Mouse (Mus musculus) gastrocnemius, adult 2 months (tissue): ENCODE data around the gene Amdhd2. TPM values are rescaled to one million over a fixed set of nuclear protein-coding genes. Genes with fewer than 3 reads are reported as not detected.

Experiments
- DNase-seq: peaks from one replicate; pipeline ENCODE4 v3.0.0; 2022
- H3K27ac ChIP-seq: fragments of 200-600 bp; 2 replicates; pipeline ENCODE4 v1.8.1; 2022; ENCODE audit warnings: mild to moderate bottlenecking
- H3K4me3 ChIP-seq: fragments of 200-600 bp; 2 replicates; pipeline ENCODE4 v1.8.1; 2022; ENCODE audit warnings: mild to moderate bottlenecking, moderate library complexity
- CTCF ChIP-seq: fragments of 200-600 bp; IDR thresholded peaks from 2 replicates; pipeline ENCODE4 v1.8.1; 2022; ENCODE audit warnings: antibody characterized with exemption, mild to moderate bottlenecking, moderate library complexity
- intact Hi-C: fragments of 180-260 bp; cut with DNase I; formaldehyde crosslinking; loops from one replicate; pipeline ENCODE4 v1.15.1; 2025
- total RNA-seq, 2 experiments: library from RNA; stranded (reverse); gene quantifications; 2 replicates each; pipeline ENCODE4 v1.2.3; 2021

Gene Amdhd2
- total RNA-seq, 2 experiments from 2014 or later = 8.4 to 8.8 TPM

DNA sequence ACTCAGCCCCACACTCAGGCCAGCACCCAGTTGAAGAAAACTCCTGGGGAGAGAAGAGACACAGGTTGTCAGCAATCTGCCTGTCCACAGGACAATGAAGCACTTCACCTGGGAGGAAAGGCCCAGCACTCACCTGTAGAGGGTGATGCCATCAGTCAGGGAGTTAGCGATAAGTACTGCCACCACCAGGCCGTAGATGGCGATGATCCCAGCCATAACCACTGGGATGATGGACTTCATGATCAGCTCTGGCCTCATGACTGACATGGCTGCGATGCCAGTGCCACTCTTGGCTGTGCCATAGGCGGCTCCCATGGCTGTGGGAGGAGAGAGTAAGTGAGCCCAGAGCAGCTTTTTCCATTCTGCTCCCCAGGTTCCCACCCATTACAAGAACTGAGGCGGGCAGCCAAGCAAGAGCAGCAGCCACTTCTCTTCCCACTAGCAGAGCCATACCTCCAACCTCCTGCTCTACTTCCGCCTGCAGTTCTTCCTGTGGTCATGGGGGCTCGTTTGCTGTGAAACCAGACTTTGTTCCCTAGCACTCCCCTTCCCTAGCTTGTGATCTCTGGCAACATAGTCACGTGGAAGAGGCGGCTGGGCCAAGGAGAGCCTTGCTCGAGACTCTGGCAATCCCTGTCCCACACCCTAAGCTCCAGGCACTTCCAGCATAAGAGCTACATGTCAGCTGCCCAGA lies 1.1 kb upstream of the Amdhd2 start:
- DNase-seq = no peak
- Histone ChIP-seq H3K4me3 (no peak overlapping the region), H3K27ac (peak overlapping the region; percentile 43)
- no peak for TF ChIP-seq CTCF
- intact Hi-C loops = no loop called here

- TF ChIP-seq CTCF = no peak
- intact Hi-C loops = no loop called here
- peak overlapping the region; percentile 88 for H3K27ac ChIP-seq
- peak; percentile 34 for DNase-seq
- peak overlapping the region; percentile 95 for H3K4me3 ChIP-seq
These were observed 886 bp downstream of the Amdhd2 start for GRCm38 (mm10) chr17:24162584-24163175.

DNA sequence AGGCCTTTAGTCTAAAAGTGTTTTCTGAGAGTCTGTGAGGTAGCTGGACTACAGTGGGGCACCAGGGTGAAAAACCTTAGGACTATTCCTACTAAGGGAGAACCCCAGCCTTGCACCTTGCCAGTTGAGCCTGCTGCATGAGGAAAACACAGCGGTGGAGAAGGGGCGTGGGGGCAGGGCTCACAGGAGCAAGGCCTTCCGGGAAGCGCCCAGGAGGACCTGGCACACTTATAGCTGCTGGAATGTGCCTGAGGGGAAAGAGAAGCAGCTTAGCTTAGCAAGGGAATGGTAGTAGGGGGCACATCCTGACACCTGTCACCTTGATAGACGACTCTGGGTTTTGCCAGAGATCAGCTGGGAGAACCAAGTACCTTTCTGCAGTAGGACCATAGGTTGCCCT lies 2.1 kb downstream of the Amdhd2 start:
- Histone ChIP-seq H3K27ac (no peak overlapping the region), H3K4me3 (no peak overlapping the region)
- no peak for TF ChIP-seq CTCF
- no peak for DNase-seq
- intact Hi-C loops = no loop called here

- TF ChIP-seq CTCF = no peak
- intact Hi-C loops = no loop called here
- DNase-seq = no peak
- Histone ChIP-seq H3K4me3 (no peak overlapping the region), H3K27ac (no peak overlapping the region)
These were observed 6.0 kb downstream of the Amdhd2 start for GRCm38 (mm10) chr17:24157526-24157925.

GRCm38 (mm10) chr17:24157121-24157520 lies 6.4 kb downstream of the Amdhd2 start:
- Histone ChIP-seq H3K27ac (no peak overlapping the region), H3K4me3 (no peak overlapping the region)
- DNase-seq = no peak
- no peak for TF ChIP-seq CTCF
- intact Hi-C loops = no loop called here

DNA sequence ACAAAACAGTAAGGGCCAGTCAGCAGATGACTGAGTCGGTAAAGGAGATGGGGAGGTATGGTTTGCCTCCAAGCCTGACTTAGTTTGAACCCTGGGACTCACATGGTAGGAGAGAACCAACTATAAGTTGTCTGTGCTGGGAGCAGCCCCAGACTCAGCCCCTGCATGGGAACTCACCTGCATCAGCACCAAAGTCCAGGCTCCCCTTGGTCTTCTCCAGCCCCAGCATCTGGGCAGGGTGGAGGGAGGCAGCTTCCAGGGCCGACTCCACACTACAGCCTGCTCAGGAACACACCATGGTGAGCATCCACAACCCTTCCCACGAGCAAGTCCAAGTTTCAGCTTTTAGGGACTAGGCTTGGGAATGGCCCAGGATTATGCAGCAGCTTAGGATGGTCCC lies 7.2 kb downstream of the Amdhd2 start:
- intact Hi-C loops = no loop called here
- Histone ChIP-seq H3K4me3 (no peak overlapping the region), H3K27ac (no peak overlapping the region)
- no peak for DNase-seq
- no peak for TF ChIP-seq CTCF

GRCm38 (mm10) chr17:24155742-24156141 lies 7.8 kb downstream of the Amdhd2 start:
- no peak for DNase-seq
- intact Hi-C loops = no loop called here
- Histone ChIP-seq H3K4me3 (no peak overlapping the region), H3K27ac (no peak overlapping the region)
- TF ChIP-seq CTCF = no peak

DNA sequence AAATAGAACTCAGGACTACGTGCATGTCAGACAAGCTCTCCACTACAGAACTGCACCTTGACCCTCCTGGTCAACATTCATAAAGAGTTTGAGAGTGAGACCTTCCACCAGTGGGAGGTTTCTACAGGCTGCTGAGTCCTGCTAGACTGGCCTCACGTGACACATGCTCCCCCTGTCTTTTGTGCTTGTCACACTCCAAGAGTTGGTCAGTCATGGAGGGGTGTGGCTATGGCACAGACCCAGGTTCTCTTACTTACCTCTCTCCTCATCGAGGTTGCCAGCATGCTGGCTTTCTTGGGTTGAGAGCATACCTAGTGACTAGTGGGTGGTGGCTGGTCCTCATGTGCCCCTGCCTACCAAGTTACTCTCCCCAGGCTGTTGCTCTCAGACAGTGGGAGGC lies 9.1 kb downstream of the Amdhd2 start:
- DNase-seq = no peak
- intact Hi-C loops = loop anchor here (5.0 kb wide), 1 partner anchor 153 kb away; no protein-coding TSS in a partner anchor
- Histone ChIP-seq H3K27ac (no peak overlapping the region), H3K4me3 (no peak overlapping the region)
- no peak for TF ChIP-seq CTCF

DNA sequence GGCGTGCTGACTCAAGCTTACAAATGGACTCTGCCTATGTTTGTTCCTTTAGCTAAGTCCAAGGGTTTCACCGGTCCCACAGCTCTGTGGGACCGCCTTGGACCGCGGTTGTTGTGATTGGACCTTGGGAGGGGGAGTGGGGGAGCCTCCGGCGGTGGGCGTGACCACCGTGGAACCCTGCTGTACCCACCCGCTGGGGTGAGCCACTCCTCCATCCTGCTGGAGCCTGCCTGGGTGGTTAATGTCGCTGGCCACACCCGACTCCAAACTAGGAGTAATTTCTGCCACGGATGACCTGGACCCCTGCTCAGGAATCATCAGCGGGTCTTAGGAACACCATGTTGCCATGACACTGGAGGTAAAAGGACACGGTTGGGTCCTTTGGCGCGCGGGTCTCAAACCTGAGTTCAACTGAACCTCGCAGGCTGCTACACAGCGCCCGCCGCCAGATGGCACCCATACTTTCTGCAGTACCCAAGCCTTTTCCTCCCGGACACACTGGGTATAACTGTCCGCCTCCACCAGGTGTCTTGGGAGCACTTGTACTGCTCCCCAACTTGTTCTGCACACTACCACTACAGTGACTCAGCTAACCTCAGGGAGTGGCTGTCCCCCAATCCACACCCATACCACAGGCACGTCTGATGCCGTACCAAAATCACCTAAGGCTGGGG lies 11.5 kb downstream of the Amdhd2 start:
- peak; percentile 90 for TF ChIP-seq CTCF
- DNase-seq = peak; percentile 85
- Histone ChIP-seq H3K27ac (peak overlapping the region; percentile 48), H3K4me3 (peak overlapping the region; percentile 71)
- intact Hi-C loops = loop anchor here (1.0 to 5.0 kb wide), 2 partner anchors 155 to 238 kb away; no protein-coding TSS in a partner anchor

- intact Hi-C loops = loop anchor here (5.0 kb wide), 1 partner anchor 156 kb away; no protein-coding TSS in a partner anchor
- Histone ChIP-seq H3K27ac (no peak overlapping the region), H3K4me3 (peak overlapping the region; percentile 71)
- no peak for TF ChIP-seq CTCF
- no peak for DNase-seq
These were observed 12.2 kb downstream of the Amdhd2 start for GRCm38 (mm10) chr17:24151382-24151781.

GRCm38 (mm10) chr17:24150824-24151223 lies 12.7 kb downstream of the Amdhd2 start, which contains the start of gene Pdpk1:
TSS of gene Pdpk1 (minus strand) at chr17:24150924.
- intact Hi-C loops = loop anchor here (5.0 kb wide), 1 partner anchor 156 kb away; no protein-coding TSS in a partner anchor
- no peak for DNase-seq
- no peak within 1 kb of the TSS for H3K27ac ChIP-seq
- no peak for TF ChIP-seq CTCF
- peak within 1 kb of the TSS; percentile 71 for H3K4me3 ChIP-seq

- no peak for TF ChIP-seq CTCF
- no peak overlapping the region for H3K27ac ChIP-seq
- intact Hi-C loops = no loop called here
- H3K4me3 ChIP-seq = no peak overlapping the region
- DNase-seq = no peak
These were observed 14.1 kb downstream of the Amdhd2 start for GRCm38 (mm10) chr17:24149421-24149820.

DNA sequence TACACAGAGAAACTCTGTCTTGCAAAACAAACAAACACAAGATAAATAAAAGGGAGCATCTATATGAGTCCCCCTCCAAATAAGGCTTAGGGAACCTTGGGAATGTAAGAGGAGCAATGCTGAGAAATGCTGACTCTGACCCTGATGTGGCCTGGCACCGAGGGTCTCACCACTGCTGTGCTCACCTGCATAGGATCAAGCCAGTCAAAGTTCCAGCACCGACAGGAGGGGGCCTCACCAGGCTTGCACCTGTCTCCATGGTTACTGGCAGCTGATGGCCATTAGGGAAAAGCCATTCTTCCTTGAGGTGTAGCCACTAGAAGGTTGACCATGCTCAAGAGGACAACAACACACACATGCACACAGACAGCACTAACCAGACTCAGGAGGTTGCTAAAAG lies 20.7 kb downstream of the Amdhd2 start:
- Histone ChIP-seq H3K4me3 (no peak overlapping the region), H3K27ac (no peak overlapping the region)
- no peak for DNase-seq
- no peak for TF ChIP-seq CTCF
- intact Hi-C loops = loop anchor here (5.0 kb wide), 1 partner anchor 71 kb away; the partner anchor contains the start of gene Kctd5
